Mouse (Mus musculus): ENCODE measurements around the gene P2ry6.
A peak's percentile ranks its signal among the peaks of the same experiment; 100 is the strongest.

The P2ry6 gene

DNA sequence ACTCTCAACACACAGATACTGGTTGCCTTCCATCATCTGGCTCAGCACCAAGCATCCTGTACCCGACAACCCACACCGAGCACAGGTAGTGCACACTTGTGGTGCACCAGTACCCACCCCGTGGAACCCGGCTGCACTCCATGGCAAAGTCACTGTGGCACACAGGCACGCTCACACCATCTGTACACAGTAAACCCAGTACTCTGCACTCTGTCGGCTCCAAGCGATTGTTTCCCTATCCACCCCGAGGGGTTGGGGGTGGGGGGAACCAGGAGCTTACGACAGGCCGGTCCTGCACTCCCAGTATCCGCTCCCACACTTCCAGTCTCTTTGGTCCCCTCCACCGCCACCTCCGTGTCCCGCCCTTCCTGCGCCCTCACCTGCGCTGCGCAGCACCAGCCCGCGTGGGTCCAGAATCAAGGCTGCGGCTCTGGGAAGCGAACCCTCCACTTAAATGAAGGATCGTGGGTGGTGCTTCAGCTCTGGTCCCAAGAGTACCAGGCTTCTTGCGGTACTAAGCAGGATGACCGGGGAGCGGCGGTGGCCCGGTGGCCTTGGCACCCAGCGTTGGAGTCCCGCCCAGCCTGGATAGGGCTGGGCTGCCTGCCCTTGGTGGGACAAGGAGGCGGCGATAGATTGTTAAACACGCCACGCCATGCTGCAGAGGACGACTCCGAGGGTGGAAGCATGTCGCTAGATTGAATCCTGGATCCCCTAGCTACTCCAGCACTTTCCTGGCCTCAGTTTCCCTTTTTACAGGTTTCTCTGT lies at the start of gene P2ry6:
Gene P2ry6 (minus strand): TSS at position 515 of the 769 bp plus-strand sequence.
- no peak for DNase-seq (ENCODE audit: low spot score)

DNA sequence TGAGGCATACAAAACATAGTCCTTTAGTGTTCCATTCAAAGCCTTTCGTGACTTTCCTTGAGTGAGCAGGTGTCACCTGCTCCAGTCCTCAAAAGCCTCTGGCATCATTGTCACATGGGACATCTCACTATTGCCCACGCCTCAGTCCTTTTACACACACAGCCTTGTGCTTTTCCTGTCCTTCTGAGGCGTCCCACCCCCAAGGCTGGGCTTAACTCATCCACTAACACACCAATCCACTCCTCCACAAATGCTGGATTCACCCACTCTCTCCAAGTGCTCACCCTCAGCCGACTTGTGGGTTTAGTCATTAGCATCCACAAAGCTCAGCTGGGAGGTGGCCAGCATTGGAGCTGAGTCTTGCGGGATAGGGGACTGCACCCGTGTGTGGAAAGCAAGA lies 43.0 kb upstream of the P2ry6 start:
- no peak for DNase-seq (ENCODE audit: low spot score)

DNA sequence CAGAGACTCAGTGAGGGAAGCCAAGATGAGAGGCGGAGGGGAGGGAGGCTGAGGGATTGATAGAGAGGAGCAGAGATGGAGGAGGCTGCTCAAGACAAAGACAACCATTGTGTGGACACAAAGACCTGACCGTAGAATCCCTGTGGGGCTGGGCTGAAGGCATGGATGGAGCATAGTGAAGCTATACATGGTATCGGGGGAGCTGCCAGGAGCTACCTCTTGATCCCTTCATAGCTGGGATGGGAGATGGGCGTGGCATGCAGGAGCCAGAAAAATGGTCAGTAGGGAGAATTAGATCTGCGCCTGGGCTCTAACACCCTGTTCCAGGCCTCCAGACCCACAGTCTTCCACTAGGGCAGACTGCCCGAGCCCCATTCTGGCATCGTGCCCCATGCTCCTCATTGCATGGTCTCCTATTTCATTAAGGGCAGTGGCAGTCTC lies 42.6 kb upstream of the P2ry6 start:
- no peak for DNase-seq (ENCODE audit: low spot score)

DNA sequence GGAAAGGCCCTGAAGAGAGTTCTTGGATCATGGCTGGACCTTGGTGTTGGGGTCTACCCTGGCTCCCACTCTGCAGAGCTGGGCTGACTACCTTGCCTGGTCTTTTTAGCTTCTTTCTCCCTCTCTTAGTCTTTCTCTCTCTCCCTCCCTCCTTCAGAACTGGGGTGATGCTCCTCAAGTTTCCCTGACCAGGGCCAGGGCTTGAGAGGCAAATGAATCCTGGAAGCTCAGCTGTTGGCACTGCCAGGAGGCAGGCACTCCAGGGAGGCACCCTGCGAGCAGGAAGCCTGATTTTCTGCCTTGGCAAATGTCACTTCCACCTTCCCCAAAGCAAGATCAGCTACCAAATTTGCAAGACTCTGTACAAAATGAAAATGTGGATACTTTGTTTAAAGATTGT lies 40.5 kb upstream of the P2ry6 start:
- no peak for DNase-seq (ENCODE audit: low spot score)

DNA sequence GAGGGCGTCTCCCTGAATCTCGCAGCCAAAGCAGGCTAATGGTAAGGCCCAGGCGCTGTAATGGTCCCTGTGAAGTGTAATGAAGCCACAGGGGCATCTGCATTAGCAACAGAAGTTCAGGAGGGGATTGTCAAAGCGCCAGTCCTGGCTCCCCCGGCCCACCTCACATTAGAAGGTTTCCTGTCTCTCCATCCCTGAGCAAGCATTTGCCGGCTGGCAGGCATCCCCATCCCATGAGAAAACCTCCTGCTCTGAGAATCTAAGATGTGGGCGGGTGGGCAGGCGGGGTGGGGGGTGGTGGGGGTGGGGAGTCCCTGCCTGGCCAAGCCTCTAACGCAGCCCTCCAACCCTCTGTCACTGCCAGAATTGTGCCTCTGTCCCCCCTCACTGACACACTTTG lies 39.6 kb upstream of the P2ry6 start:
- DNase-seq (ENCODE audit: low spot score): no peak

DNA sequence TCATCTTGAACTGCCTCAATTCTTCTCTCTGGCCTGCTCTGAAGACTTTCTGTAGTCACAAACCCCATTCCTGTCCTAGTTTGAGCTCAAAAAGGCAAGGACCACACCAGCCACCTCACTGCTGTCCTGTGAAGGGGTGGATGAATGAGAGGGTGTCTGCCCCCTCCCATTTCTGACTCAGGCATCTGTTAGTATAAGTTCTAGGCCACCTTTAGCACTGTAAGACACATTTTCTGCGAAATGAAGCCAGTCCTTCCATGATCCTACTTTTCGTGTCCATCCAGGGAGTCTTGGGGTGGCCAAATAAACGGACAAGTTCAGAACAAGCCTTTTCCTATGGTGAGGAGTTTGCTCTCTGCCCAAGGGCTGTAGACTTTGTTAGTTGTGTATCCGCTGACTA lies 38.1 kb upstream of the P2ry6 start, which contains the start of gene P2ry2:
Gene P2ry2 (minus strand): TSS at position 326 of the 400 bp plus-strand sequence.
- DNase-seq (ENCODE audit: low spot score): no peak

DNA sequence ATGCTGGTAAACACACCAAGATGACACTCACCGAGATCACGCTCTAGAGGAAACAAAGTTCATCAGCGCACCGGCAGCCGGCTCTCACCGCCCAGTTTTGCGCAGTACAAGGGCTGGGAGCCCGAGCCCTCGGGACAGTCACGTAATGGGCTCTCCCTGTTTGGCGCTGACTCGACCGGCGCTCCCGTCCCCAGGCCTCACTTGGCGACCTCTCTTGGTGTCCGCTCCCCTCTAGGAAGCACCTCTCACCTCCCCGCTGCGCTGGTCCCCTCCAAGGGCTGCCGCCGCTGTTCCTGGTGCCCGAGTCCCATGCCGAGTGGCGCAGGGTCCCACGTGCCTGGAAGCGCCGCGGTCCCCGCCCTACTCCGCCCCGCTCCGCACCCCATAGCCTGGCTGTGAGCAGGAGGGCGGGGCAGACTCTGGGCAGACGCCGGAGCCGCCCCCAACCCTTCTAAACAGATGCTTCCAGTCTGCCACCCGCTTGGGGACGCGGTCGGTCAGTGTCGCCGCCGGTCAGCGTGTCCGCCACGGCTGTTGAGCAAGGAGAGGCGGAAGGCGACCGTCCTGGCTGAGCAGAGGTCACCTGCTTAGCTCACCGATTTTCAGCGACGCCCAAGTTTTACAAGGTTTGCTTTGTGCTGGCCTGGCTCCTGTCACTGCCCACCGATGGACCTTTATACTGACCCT lies 37.4 kb upstream of the P2ry6 start:
- DNase-seq (ENCODE audit: low spot score): peak; percentile 46

DNA sequence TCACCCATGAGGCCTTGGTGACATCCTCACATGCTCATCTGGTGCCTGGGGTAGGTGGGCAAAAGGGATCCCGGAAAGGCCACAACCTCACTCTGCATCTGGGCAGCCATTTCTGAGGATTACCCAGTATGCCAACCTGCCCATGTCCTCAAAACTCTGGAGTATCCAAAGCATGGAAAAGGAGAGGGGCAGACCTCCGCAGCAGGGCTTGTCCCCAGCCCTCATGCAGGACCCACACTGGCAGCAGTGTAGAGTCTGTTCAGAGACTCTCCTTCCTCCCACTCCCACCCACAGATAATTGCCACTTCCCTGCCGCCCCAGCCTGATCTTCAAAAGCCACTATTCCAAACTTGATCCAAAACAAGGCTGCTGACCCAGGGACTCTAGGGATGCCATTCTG lies 36.3 kb upstream of the P2ry6 start:
- DNase-seq (ENCODE audit: low spot score): no peak

DNA sequence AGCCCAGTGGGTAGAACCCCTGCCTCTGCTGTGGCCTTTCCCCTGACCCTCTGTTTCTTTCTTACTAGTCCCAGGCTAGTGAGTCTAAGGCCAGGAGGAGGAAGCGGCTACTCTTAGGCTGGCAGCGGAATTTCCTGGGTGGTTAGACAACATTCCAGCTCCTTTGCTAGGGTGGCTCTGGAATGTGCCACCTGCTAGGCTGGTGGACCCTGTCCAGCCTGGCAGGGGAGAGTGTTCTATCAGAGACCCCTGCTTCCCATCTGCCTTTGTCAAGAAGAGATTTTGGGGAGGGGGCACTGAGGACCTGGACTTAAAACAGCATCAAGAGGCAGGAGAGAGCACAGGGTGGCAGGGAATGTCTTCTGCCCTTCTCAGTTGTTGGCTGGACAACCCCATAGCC lies 31.8 kb upstream of the P2ry6 start:
- DNase-seq (ENCODE audit: low spot score): no peak

DNA sequence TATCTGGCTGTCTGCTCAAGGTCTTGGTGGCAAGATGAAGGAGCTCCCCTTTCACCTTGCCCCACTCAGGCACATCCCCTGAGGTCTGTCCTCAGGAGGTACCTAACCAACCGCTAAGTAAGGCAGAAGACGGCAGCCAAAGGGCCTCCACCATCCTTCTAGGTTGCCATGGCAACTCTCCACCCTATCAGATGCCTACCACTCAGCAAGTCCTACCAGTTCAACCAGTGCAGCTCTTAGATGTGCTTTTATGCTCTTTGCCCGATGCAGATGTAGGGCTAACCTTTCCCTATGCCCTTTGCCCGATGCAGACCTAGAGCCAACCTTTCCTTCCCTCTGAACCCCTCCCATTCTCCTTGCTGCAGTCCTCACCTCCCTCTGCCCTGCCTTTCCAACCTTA lies 30.7 kb upstream of the P2ry6 start:
- DNase-seq (ENCODE audit: low spot score): no peak

DNA sequence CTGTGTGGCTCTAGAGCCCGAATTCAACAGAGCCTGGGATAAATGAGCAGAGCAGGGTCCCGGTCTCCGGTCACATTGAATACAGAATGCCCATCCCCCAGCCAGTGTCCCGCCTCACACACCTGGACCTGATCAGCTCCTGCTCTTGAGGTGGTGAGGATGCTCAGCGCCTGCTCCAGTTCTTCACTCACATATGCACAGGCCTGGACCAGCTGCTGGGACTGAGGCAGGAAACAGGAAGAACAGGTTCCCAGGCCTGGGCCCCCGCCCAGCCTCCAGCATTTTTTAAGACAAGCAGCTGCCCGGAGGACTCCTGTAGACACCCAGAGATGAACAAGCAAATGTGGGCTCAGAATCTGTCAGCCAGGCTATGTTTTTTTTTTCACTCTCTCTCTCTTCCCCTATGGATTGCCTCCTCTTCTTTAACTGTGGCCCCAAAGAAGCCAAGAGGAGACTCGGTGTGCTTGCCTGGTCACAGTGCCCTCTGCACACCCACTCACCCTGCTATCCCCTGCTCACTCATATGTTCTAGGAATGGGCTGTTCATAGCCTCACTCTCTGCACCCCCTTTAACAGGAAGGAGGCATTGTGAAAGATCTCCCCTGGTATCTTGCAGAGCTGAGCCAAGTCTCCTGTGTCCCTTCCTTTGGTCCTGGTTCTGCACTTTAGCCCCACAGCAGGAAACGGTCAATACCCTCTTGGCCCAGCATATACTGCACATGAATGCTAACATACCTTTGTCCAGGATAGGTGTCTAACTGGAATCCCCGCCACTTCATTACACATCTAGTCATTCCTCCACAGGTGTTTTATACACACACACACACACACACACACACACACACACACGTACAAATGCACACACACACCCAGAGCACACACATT lies 29.2 kb upstream of the P2ry6 start:
- no peak for DNase-seq (ENCODE audit: low spot score)

DNA sequence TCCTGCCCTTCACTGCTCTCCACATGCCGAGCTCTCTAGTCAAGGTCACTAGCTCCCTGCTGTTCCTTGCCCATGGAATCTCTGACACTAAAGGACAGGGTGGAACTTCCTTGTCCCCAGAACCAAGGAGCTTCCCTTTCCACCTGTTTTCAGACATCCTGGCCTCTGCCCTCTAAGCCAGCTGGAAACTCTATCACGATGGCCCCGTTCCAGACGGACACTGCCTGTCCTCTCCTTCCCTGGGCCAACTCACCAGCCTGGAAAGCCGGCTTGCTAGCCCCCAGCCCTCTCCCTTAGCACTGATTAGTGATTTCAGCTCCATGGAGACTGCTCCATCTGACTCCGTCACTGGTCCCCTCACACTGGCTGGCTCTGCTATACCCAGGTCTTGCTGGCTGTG lies 27.8 kb upstream of the P2ry6 start:
- no peak for DNase-seq (ENCODE audit: low spot score)

DNA sequence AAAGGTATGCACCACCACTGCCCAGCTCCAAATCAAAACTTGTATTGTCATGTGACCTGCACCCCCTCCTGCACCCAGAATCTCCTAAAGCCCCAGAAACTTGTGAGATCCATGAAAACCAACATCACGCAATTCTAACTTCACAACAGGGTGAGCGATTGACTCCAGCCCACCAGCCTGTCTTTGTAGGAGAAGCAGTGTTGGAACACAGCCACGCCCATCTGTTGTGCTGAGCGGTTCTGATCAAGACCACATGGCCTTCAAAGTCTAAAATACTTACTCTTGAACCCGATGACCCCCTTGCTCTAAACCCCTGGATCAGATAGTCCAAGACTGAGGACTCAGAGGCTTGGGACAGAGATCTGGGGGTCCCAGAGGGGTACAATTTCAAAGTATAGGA lies 25.2 kb upstream of the P2ry6 start:
- no peak for DNase-seq (ENCODE audit: low spot score)

DNA sequence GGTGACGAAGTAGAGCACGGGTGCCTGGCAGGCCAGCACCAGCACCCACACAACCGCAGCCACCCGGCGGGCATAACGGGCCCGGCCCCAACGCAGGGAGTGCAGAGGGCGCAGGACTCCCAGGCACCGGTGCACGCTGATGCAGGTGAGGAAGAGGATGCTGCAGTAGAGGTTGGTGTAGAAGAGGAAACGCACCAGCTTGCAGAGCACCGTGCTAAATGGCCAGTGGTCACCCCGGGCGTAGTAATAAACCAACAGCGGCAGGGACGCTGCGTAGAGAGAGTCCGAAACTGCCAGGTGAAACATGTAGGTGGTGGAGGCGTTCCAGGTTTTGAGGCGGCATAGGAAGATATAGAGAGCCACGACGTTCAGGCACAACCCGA lies 24.1 kb upstream of the P2ry6 start:
- DNase-seq (ENCODE audit: low spot score): no peak

DNA sequence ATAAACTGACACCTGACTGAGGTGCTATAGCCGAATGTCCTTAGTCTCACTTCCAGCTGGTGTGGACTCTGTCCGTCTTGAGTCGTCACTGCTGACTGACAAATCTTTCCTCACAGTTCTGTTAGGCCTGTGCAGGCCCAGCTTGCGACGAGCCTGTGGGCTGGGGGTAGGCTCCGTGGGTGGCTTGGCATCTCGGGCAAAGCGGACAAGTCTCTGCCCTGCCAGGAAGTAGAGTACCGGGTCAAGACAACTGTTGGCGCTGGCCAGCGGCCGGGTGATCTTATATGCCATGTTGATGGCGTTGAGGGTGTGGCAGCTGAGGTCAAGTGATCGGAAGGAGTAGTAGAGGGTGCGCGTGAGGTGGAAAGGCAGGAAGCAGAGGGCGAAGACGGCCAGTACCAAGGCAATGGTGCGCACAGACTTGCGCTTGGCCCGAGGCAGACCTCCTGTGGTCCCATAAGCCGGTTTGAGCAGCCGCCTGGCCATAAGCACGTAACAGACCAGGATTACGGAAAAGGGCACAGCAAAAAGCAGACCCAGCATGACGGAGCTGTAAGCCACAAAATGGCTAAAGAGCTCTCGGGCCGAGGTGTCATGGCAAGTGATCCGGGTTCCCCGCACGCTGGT lies 23.6 kb upstream of the P2ry6 start:
- no peak for DNase-seq (ENCODE audit: low spot score)

DNA sequence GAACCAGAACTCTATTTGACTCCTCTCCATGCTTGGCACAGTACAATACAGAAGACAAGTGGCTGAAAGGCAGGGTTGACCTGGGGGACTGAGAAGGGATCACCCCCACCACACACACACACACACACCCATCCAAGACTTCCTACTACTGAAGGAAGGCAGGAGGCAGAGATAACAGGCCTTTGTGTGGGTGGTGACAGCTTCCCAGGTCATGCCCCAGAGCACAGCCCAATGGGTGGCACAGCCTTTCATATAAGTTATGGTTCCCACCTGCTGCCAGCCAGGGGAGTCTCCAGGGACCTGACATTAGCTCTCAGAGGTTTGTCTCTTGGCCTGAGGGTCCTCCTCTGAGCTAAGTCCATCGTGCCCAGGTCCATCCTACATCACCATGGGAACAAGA lies 22.8 kb upstream of the P2ry6 start:
- no peak for DNase-seq (ENCODE audit: low spot score)

DNA sequence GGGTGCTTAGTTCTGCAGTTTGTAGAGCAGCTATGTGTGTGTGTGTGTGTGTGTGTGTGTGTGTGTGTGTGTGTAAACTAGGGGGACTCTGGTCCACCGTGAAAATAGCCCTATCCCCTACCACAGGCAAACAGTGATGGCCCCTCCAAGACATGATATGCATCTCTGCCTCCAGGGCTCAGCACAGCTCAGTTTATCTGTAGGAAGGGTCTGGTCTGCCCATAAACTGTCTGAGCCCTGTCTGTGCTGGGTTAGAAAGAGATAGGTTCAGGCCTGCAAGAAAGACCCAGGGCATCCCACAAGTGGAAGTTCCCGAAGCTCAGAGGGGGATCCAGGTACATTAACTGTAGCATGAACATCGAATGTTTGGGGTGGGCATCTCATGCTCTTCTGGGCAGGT lies 21.5 kb upstream of the P2ry6 start:
- DNase-seq (ENCODE audit: low spot score): no peak

DNA sequence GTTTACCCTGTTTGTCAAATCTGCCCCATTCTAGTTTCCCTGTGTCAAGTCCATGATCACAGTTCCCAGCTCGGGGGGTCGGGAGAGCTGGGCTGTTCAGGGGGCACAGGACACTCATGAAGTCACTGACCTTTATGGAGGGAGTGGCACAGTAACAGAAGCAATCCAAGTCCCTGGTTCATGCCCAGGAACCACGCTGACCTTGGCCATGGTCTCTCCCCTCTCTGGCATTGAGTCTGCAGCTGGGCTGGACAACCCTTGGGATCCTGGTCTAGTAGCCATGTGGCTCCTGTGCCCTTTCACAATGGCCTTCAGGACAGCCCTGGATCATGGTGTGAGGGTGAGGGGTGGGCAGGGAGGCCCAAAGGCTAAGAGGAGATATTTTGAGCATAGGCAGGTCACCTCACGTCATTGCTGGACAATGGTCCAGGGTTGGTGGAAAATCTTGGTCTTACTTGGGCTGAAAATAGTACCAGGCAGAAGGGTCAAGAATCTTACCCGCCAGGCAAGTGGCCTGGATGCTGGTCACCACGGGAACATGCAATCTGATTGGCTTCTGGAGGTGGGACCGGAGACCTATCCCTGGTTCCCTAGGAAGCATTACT lies 20.9 kb upstream of the P2ry6 start:
- DNase-seq (ENCODE audit: low spot score): no peak

DNA sequence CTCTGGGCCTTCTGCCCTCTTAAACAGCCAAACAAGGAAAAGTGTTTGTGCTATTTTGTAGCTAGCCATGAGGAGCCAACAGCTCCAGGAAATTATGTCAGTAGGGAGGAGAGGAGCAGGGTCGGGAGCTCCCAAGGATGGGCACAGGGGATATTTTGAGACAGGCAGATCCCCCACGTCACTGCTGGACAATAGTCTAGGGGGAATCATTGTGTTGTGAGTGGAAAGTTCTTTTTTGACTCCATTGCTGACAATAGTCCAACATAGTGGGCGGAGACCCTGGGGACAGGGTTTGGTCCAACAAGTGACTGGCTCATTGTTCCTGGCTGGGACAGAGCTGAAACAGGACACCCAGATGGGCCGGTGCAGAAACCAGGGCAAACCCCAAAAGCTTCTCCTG lies 18.7 kb upstream of the P2ry6 start:
- no peak for DNase-seq (ENCODE audit: low spot score)

DNA sequence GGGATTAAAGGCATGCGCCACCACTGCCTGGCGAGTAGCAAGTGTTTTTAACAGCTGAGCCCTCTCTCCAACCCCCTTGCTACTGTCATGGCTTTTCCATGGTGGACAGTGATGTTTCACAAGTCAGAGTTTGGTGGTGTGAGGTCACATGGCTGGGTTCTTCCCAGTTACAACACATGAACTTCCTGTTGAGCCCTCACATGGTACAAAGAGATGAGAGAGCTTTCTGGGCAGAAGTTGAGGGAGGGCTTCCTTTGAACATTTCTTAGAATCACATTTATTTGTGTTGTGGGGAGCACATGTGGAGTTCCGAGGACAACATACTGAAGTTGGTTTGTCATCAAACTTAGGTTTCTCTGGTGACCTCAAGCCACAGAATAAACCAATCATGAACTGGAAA lies 17.5 kb upstream of the P2ry6 start:
- DNase-seq (ENCODE audit: low spot score): no peak

DNA sequence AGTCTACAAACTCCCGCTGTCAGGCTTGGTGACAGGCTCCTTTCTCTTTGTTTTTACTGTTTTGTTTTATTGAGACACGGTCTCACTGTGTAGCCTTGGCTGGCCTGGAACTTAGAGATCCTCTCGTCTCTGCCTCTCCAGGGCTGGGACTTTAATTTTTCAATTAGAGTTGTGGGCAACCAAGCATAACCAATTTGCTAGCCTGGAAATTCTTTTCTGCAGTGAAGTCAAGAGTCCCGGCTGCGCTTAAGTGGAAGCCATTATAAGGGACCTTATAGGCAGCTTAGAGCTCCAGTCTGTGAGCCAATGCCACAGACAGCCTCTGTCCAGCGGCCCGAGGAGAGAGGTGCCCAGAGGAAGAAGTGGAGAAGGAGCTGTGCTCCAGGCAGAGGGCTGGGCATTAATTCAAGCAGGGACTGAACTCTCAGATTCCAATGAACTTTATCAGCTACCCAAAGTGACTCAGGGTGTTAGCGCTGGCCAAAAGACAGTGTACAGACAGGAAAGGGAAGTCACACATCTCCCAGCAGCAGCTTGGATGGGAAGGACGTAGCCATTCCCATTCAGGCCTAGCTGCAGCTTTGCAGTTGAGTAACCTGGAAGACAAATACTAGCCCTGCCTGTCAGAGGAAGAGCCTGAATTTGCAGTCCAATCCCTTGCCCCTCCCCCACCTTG lies 16.3 kb upstream of the P2ry6 start:
- no peak for DNase-seq (ENCODE audit: low spot score)

All from layer of hippocampus, adult 11-12 months (tissue).